Mouse (Mus musculus) colon, adult 2 months (tissue): ENCODE measurements around the gene 4930524N10Rik. TPM values are rescaled to one million over a fixed set of nuclear protein-coding genes. Genes with fewer than 3 reads are reported as not detected.

Experiments
- polyA plus RNA-seq: library from polyadenylated mRNA; depleted of rRNA; stranded (reverse); fragments of >200 nt; gene quantifications from 2 replicates; pipeline ENCODE4 v1.2.3, GENCODE M21; 2012; rRNA removed

4930524N10Rik gene
- not detected in 2 replicates for polyA plus RNA-seq

DNA sequence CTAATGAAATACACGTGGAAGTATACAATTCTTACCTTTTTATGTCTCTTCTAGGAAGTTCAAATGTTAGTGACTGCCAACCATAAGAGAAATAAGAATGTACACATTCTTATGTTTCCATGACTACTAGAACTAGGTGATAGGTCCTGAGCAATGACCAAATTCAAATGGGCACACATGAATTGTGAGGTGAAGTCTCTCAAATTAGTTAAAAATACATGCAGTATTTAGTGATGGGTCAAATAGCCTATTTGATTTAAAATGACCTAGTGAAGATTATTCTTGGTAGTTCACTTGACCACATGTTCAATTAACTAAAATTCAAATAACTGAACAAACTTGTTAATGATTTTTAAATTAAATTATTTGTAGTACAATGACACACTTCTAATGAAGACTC is at the start of gene 4930524N10Rik:
4930524N10Rik (minus strand) TSS at position 101 of the 400 bp plus-strand sequence.

Other genes with a start within 250 kb of the 4930524N10Rik start
- gene Gm15140, start 222.7 kb downstream of the 4930524N10Rik start, polyA plus RNA-seq: not detected in 2 replicates
- not detected in 2 replicates for gene Samt4, start 138.6 kb upstream of the 4930524N10Rik start, polyA plus RNA-seq
- not detected in 2 replicates for gene Samt2, start 236.0 kb upstream of the 4930524N10Rik start, polyA plus RNA-seq